Mouse (Mus musculus) heart, postnatal 0 days (tissue): ENCODE results near the gene Rp9. TPM values are rescaled to one million over a fixed set of nuclear protein-coding genes. Genes with fewer than 3 reads are reported as not detected.

Source experiments
- ATAC-seq: fragments of 200-750 bp; cut with Nextera tagmentation; 2 replicates; pipeline ENCODE4 v1.8.0; 2017; ENCODE audit warnings: low read depth, moderate number of reproducible peaks, moderate library complexity; ENCODE audit not compliant: insufficient read depth
- DNase-seq: peaks from one replicate; pipeline ENCODE4 v3.0.0-alpha.2; 2016; ENCODE audit warnings: low spot score
- H3K27ac ChIP-seq: fragments of 300-500 bp; sonication (generic); 2 replicates; pipeline ENCODE4 v1.5.1; 2014; ENCODE audit warnings: low read depth, mild to moderate bottlenecking
- H3K27me3 ChIP-seq: fragments of 300-500 bp; sonication (generic); 2 replicates; pipeline ENCODE4 v1.6.1; 2014; ENCODE audit warnings: low read length, mixed read lengths; ENCODE audit not compliant: control insufficient read depth, insufficient read depth
- H3K36me3 ChIP-seq: fragments of 300-500 bp; sonication (generic); replicated peaks from 2 replicates; pipeline ENCODE4 v1.6.1; 2014; ENCODE audit warnings: low read length, mixed read lengths; ENCODE audit not compliant: control insufficient read depth, insufficient read depth
- H3K4me1 ChIP-seq: fragments of 300-500 bp; sonication (generic); 2 replicates; pipeline ENCODE4 v1.6.1; 2014; ENCODE audit warnings: antibody characterized with exemption; ENCODE audit not compliant: control insufficient read depth, insufficient read depth
- H3K4me2 ChIP-seq: fragments of 300-500 bp; sonication (generic); 2 replicates; pipeline ENCODE4 v1.6.1; 2014; ENCODE audit warnings: low read depth, mild to moderate bottlenecking, low read length, moderate library complexity
- H3K4me3 ChIP-seq: fragments of 300-500 bp; sonication (generic); 2 replicates; pipeline ENCODE4 v1.5.1; 2014; ENCODE audit warnings: low read depth, low read length
- H3K9ac ChIP-seq: fragments of 300-500 bp; sonication (generic); replicated peaks from 2 replicates; pipeline ENCODE4 v1.6.1; 2014; ENCODE audit warnings: low read depth, low read length, mixed read lengths
- H3K9me3 ChIP-seq: fragments of 300-500 bp; sonication (generic); replicated peaks from 2 replicates; pipeline ENCODE4 v1.6.1; 2016; ENCODE audit warnings: low read length; ENCODE audit not compliant: control insufficient read depth
- CTCF ChIP-seq: IDR thresholded peaks from 2 replicates; pipeline ENCODE4 v1.5.1; 2016; ENCODE audit warnings: antibody characterized with exemption, control low read depth, low read depth
- EP300 ChIP-seq: IDR thresholded peaks from 2 replicates; pipeline ENCODE4 v1.6.1; 2016; ENCODE audit warnings: antibody characterized with exemption, low read depth
- WGBS: fragments of 180-500 bp; shearing (Covaris S2); extraction: QIAGEN DNeasy Blood & Tissue Kit; methylation state at CpG from one replicate; pipeline ENCODE4 v1.1.7; 2014; 5-methylcytosine and 5-hydroxymethylcytosine counted together
- polyA plus RNA-seq: library from polyadenylated mRNA; unstranded; fragments of >200 nt; fragmentation: Nextera tagmentation; extraction: Ambion mirVana; gene quantifications from 2 replicates; pipeline ENCODE4 v1.2.1, GENCODE M21; 2015
- total RNA-seq: library from RNA; depleted of rRNA; stranded (reverse); fragments of >200 nt; gene quantifications from 2 replicates; pipeline ENCODE4 v1.2.3, GENCODE M21; 2014; ENCODE audit warnings: low replicate concordance

Gene Rp9
- total and polyA plus RNA-seq, 2 experiments from 2014 or later = 41.5 to 50.9 TPM

GRCm38 (mm10) chr9:22448420-22448819, 21.1 kb downstream of the Rp9 start:
- Histone ChIP-seq H3K9ac (no peak overlapping the region), H3K27ac (no peak overlapping the region), H3K9me3 (no peaks in the 10 kb centered on the region), H3K27me3 (no peaks in the 10 kb centered on the region), H3K36me3 (peaks cover 61% of the 10 kb centered on the region), H3K4me3 (no peak overlapping the region), H3K4me2 (no peak overlapping the region), H3K4me1 (no peaks in the 10 kb centered on the region)
- WGBS = 87% methylated on average over 13 of the region's 13 CpGs
- TF ChIP-seq CTCF (no peak), EP300 (no peak)
- ATAC-seq (no peak), DNase-seq (no peak)

- Histone ChIP-seq H3K4me3 (no peak overlapping the region), H3K27me3 (no peaks in the 10 kb centered on the region), H3K4me1 (no peaks in the 10 kb centered on the region), H3K27ac (no peak overlapping the region), H3K9ac (no peak overlapping the region), H3K4me2 (no peak overlapping the region), H3K36me3 (peaks cover 49% of the 10 kb centered on the region), H3K9me3 (no peaks in the 10 kb centered on the region)
- ATAC-seq (no peak), DNase-seq (no peak)
- TF ChIP-seq EP300 = no peak
- no peak for TF ChIP-seq CTCF
- WGBS = 81% methylated on average over 5 of the region's 5 CpGs
Measured at GRCm38 (mm10) chr9:22447213-22447612, 22.3 kb downstream of the Rp9 start.

- Histone ChIP-seq H3K4me1 (no peaks in the 10 kb centered on the region), H3K27ac (no peak overlapping the region), H3K9ac (no peak overlapping the region), H3K27me3 (no peaks in the 10 kb centered on the region), H3K4me3 (no peak overlapping the region), H3K4me2 (no peak overlapping the region), H3K9me3 (no peaks in the 10 kb centered on the region), H3K36me3 (peaks cover 28% of the 10 kb centered on the region)
- DNase-seq = no peak
- TF ChIP-seq EP300 (no peak), CTCF (no peak)
- 70% methylated on average over 1 of the region's 1 CpGs for WGBS
- no peak for ATAC-seq
Measured at GRCm38 (mm10) chr9:22445123-22445522, 24.4 kb downstream of the Rp9 start.

DNA sequence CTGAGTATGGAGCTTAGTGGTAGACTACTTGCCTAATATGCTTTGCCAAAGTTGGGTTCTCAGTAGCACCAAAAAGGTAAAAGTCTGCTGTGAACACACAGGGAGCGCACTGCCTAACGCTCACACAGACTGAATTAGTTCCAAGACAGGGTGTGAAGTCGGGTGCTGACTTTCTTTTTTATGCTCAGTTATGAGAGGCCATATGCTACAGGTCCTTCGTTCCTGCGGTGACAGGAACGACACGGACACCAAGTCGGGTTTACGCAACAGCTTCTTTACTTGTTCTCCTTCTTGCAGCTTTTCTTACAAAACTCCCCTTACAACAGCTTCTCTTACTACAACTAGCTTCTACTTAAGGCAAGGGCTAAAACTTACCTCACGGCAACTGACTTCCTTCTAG, 26.4 kb downstream of the Rp9 start:
- no peak for ATAC-seq
- Histone ChIP-seq H3K4me1 (no peaks in the 10 kb centered on the region), H3K36me3 (peaks cover 12% of the 10 kb centered on the region), H3K9me3 (no peaks in the 10 kb centered on the region), H3K9ac (no peak overlapping the region), H3K4me3 (no peak overlapping the region), H3K4me2 (no peak overlapping the region), H3K27me3 (no peaks in the 10 kb centered on the region), H3K27ac (no peak overlapping the region)
- no peak for DNase-seq
- no peak for TF ChIP-seq CTCF
- TF ChIP-seq EP300 = no peak
- 90% methylated on average over 10 of the region's 10 CpGs for WGBS

- no peaks in the 10 kb centered on the region for H3K4me1 ChIP-seq
- H3K27ac ChIP-seq = no peak overlapping the region
- TF ChIP-seq CTCF (no peak), EP300 (no peak)
- ATAC-seq = no peak
- 53% methylated on average over 1 of the region's 1 CpGs for WGBS
- H3K9me3 ChIP-seq = no peaks in the 10 kb centered on the region
- no peak overlapping the region for H3K4me2 ChIP-seq
- H3K36me3 ChIP-seq = no peaks in the 10 kb centered on the region
- no peaks in the 10 kb centered on the region for H3K27me3 ChIP-seq
- no peak for DNase-seq
- H3K9ac ChIP-seq = no peak overlapping the region
- H3K4me3 ChIP-seq = no peak overlapping the region
Measured at GRCm38 (mm10) chr9:22438826-22439225, 30.7 kb downstream of the Rp9 start.

- H3K4me3 ChIP-seq = no peak overlapping the region
- peaks cover 7% of the 10 kb centered on the region; the same call in 1 of the 2 replicates for H3K4me1 ChIP-seq
- DNase-seq (no peak), ATAC-seq (no peak)
- H3K4me2 ChIP-seq = no peak overlapping the region
- H3K9me3 ChIP-seq = no peaks in the 10 kb centered on the region
- 74% methylated on average over 2 of the region's 2 CpGs for WGBS
- no peaks in the 10 kb centered on the region for H3K36me3 ChIP-seq
- TF ChIP-seq CTCF (no peak), EP300 (no peak)
- no peak overlapping the region for H3K9ac ChIP-seq
- no peaks in the 10 kb centered on the region for H3K27me3 ChIP-seq
- H3K27ac ChIP-seq = no peak overlapping the region
Measured at GRCm38 (mm10) chr9:22434101-22434500, 35.4 kb downstream of the Rp9 start.
